Mouse (Mus musculus) cortical plate, adult 2 months (tissue): ENCODE measurements around the gene Cers6. TPM values are rescaled to one million over a fixed set of nuclear protein-coding genes. Genes with fewer than 3 reads are reported as not detected.
A peak's percentile ranks its signal among the peaks of the same experiment; 100 is the strongest.

Experiments
- H3K27ac ChIP-seq: fragments of 200-500 bp; 2 replicates; pipeline ENCODE4 v1.5.1; 2012; ENCODE audit warnings: low read length, control low read depth, inconsistent platforms; ENCODE audit not compliant: insufficient read depth
- H3K4me1 ChIP-seq: fragments of 200-500 bp; 2 replicates; pipeline ENCODE4 v1.6.1; 2011; ENCODE audit warnings: low read length; ENCODE audit not compliant: control insufficient read depth, insufficient read depth
- H3K4me3 ChIP-seq: fragments of 200-500 bp; 2 replicates; pipeline ENCODE4 v1.5.1; 2011; ENCODE audit warnings: mild to moderate bottlenecking, low read length, control low read depth; ENCODE audit not compliant: insufficient read depth
- CTCF ChIP-seq: fragments of 200-500 bp; IDR thresholded peaks from 2 replicates; pipeline ENCODE4 v1.5.1; 2011; ENCODE audit warnings: mild to moderate bottlenecking, control low read depth, low read length; ENCODE audit not compliant: insufficient read depth; ENCODE audit errors: extremely low read depth
- POLR2A ChIP-seq: fragments of 200-500 bp; IDR thresholded peaks from 2 replicates; pipeline ENCODE4 v1.6.1; 2011; ENCODE audit warnings: mild to moderate bottlenecking, low read length, control low read depth; ENCODE audit not compliant: insufficient read depth; ENCODE audit errors: extremely low read depth
- polyA plus RNA-seq: library from polyadenylated mRNA; depleted of rRNA; stranded (reverse); fragments of >200 nt; gene quantifications from 2 replicates; pipeline ENCODE4 v1.2.3, GENCODE M21; 2012

The Cers6 gene
- polyA plus RNA-seq, 1 experiment: 25.7 TPM

DNA sequence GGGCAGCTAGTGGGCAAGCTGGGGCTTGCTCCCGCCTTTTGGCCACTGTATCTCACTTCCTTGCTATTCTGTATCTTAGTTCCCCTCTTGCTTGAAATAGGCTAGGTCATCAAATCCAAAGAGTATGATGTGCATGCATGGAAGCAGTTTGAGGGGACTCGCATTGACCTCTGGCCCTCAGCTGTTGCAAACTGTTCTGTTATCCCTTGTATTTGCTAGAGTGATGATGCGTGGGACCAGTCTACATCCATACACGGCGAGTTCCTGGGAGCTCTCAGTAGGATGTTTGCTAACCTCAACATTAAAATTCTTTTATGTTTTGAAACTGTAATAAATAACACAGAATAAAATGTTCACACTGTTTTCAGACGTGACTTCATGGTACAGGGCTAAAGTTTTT, 13.3 kb downstream of the Cers6 start:
- H3K27ac ChIP-seq: no peak overlapping the region

GRCm38 (mm10) chr2:68879071-68879651, 17.9 kb downstream of the Cers6 start:
- no peak for TF ChIP-seq POLR2A
- TF ChIP-seq CTCF: no peak
- Histone ChIP-seq H3K27ac (no peak overlapping the region), H3K4me3 (no peak overlapping the region), H3K4me1 (no peaks in the 10 kb centered on the region; the same call in 1 of the 2 replicates)

More for the DNA sequence above, 13.3 kb downstream of the Cers6 start:
- H3K4me1 ChIP-seq: peaks cover 2% of the 10 kb centered on the region
- no peak overlapping the region for H3K4me3 ChIP-seq
- no peak for TF ChIP-seq CTCF
- no peak for TF ChIP-seq POLR2A

DNA sequence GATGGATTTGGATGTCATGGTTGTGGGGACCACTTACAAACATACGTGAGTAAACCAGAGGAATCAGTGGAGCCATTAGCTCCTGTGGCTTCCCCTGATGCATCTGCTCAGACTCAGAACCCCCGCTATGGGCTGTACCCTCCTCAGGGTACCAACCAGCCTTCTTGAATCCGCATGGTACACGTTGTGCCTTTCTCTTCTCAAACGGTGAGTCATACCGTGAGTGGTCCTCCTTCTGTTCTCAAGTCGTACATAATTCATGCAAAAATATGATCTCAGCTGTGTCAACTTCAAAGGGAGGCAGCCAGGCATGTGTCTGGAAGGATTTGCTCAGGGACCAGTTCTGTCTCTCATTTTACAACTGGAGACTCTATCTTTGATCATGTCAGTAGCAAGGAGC, 23.3 kb downstream of the Cers6 start:
- Histone ChIP-seq H3K4me3 (no peak overlapping the region), H3K4me1 (peaks cover 7% of the 10 kb centered on the region), H3K27ac (no peak overlapping the region)
- no peak for TF ChIP-seq POLR2A
- TF ChIP-seq CTCF: no peak

DNA sequence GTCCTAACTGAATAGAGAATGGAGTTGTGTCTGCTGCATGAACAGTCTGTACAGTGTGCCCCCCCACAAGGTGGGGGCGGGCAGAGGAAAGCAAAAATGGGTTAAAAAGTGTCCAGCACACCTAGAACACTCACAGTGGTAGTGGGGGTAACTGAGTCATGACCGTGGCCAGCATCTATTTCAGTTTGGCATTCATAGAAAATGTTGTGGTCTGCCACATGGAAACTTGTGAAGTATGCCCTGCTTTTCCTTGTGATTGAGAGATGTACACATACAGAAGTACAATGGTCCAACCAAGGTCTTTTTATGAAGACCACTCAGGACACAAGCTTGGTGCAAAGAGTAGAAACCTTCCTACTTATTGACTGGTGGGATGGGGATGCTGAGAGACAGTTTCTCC, 24.0 kb downstream of the Cers6 start:
- Histone ChIP-seq H3K4me3 (no peak overlapping the region), H3K4me1 (peaks cover 7% of the 10 kb centered on the region), H3K27ac (peak overlapping the region; percentile 68; the same call in 1 of the 2 replicates)
- TF ChIP-seq POLR2A (no peak), CTCF (no peak)

- Histone ChIP-seq H3K27ac (0 out of 2 replicates have a peak overlapping the region, but pooled peaks have one; percentile 68), H3K4me3 (no peak overlapping the region), H3K4me1 (peaks cover 7% of the 10 kb centered on the region)
- TF ChIP-seq POLR2A (no peak), CTCF (no peak)
Observed at GRCm38 (mm10) chr2:68885766-68886496, 24.7 kb downstream of the Cers6 start.

DNA sequence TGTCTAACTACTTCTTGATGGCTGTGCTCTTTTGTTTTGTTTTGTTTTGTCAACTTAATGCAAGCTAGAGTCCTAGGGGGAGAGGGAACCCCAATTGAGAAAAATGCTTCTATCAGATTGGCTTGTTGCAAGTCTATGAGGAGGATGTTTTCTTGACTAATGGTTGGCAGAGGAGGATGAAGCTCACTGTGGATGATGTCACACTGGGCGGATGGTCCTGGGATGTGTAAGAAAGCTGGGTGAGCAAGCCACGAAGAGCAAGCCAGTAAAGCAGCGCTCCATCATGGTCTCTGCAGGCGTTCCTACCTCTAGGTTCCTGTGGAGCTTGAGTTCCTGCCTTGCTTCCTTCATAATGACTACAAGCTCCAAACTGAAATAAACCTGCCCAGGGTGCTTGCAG, 25.4 kb downstream of the Cers6 start:
- peaks cover 7% of the 10 kb centered on the region for H3K4me1 ChIP-seq
- TF ChIP-seq POLR2A (no peak), CTCF (no peak)
- H3K4me3 ChIP-seq: no peak overlapping the region
- H3K27ac ChIP-seq: no peak overlapping the region

- Histone ChIP-seq H3K4me3 (no peak overlapping the region), H3K4me1 (peaks cover 7% of the 10 kb centered on the region), H3K27ac (peak overlapping the region; percentile 65; the same call in 1 of the 2 replicates)
- TF ChIP-seq CTCF (no peak), POLR2A (no peak)
Observed at GRCm38 (mm10) chr2:68888094-68888705, 27.0 kb downstream of the Cers6 start.

GRCm38 (mm10) chr2:68889661-68890170, 28.5 kb downstream of the Cers6 start:
- no peak for TF ChIP-seq CTCF
- no peak for TF ChIP-seq POLR2A
- Histone ChIP-seq H3K27ac (no peak overlapping the region), H3K4me1 (peaks cover 7% of the 10 kb centered on the region), H3K4me3 (no peak overlapping the region)

GRCm38 (mm10) chr2:68892476-68892875, 31.2 kb downstream of the Cers6 start:
- TF ChIP-seq CTCF (no peak), POLR2A (no peak)
- H3K4me1 ChIP-seq: peaks cover 3% of the 10 kb centered on the region
- H3K27ac ChIP-seq: no peak overlapping the region
- no peak overlapping the region for H3K4me3 ChIP-seq
